Mouse (Mus musculus) heart, postnatal 0 days (tissue): ENCODE measurements around the gene Dnm3.

Experiments
- CTCF ChIP-seq: IDR thresholded peaks from 2 replicates; pipeline ENCODE4 v1.5.1; 2016; ENCODE audit warnings: antibody characterized with exemption, control low read depth, low read depth
- EP300 ChIP-seq: IDR thresholded peaks from 2 replicates; pipeline ENCODE4 v1.6.1; 2016; ENCODE audit warnings: antibody characterized with exemption, low read depth

GRCm38 (mm10) chr1:162001328-162001727 is 476.5 kb downstream of the Dnm3 start:
- TF ChIP-seq CTCF: no peak
- no peak for TF ChIP-seq EP300
